Mouse (Mus musculus) neural tube, embryonic 11.5 days (tissue): Measurements from ENCODE around the gene 6430548M08Rik. TPM values are rescaled to one million over a fixed set of nuclear protein-coding genes. Genes with fewer than 3 reads are reported as not detected.
A peak's percentile ranks its signal among the peaks of the same experiment; 100 is the strongest.

ENCODE experiments used
- ATAC-seq: fragments of 200-750 bp; cut with Nextera tagmentation; 2 replicates; pipeline ENCODE4 v1.8.0; 2017; ENCODE audit warnings: moderate number of reproducible peaks, mild to moderate bottlenecking, moderate TSS enrichment, moderate library complexity; ENCODE audit not compliant: insufficient read depth, low FRiP score, low TSS enrichment
- DNase-seq: peaks from one replicate; pipeline ENCODE4 v3.0.0-alpha.2; 2015; ENCODE audit warnings: low spot score
- H3K27ac ChIP-seq: fragments of 300-500 bp; sonication (generic); 2 replicates; pipeline ENCODE4 v1.5.1; 2014; ENCODE audit warnings: low read depth, mild to moderate bottlenecking, low read length
- H3K27me3 ChIP-seq: fragments of 300-500 bp; sonication (generic); 2 replicates; pipeline ENCODE4 v1.6.1; 2014; ENCODE audit warnings: mild to moderate bottlenecking, low read length, mixed read lengths; ENCODE audit not compliant: control insufficient read depth, insufficient read depth
- H3K36me3 ChIP-seq: fragments of 300-500 bp; sonication (generic); 2 replicates; pipeline ENCODE4 v1.6.1; 2014; ENCODE audit warnings: mild to moderate bottlenecking, low read length, moderate library complexity, mixed read lengths; ENCODE audit not compliant: control insufficient read depth, insufficient read depth
- H3K4me1 ChIP-seq: fragments of 300-500 bp; sonication (generic); 2 replicates; pipeline ENCODE4 v1.6.1; 2014; ENCODE audit warnings: low read length, mixed read lengths; ENCODE audit not compliant: control insufficient read depth, insufficient read depth
- H3K4me2 ChIP-seq: fragments of 300-500 bp; sonication (generic); 2 replicates; pipeline ENCODE4 v1.6.1; 2014; ENCODE audit warnings: low read depth, mild to moderate bottlenecking, moderate library complexity
- H3K4me3 ChIP-seq: fragments of 300-500 bp; sonication (generic); 2 replicates; pipeline ENCODE4 v1.5.1; 2014; ENCODE audit warnings: low read depth, low read length
- H3K9ac ChIP-seq: fragments of 300-500 bp; sonication (generic); 2 replicates; pipeline ENCODE4 v1.6.1; 2014; ENCODE audit warnings: mild to moderate bottlenecking, low read length
- H3K9me3 ChIP-seq: fragments of 300-500 bp; sonication (generic); 2 replicates; pipeline ENCODE4 v1.6.1; 2016; ENCODE audit warnings: low read length; ENCODE audit not compliant: control insufficient read depth
- WGBS: fragments of 180-500 bp; shearing (Covaris S2); extraction: QIAGEN DNeasy Blood & Tissue Kit; methylation state at CpG from one replicate; pipeline ENCODE4 v1.1.7; 2014; 5-methylcytosine and 5-hydroxymethylcytosine counted together
- polyA plus RNA-seq: library from polyadenylated mRNA; unstranded; fragments of >200 nt; fragmentation: Nextera tagmentation; extraction: Ambion mirVana; gene quantifications from 2 replicates; pipeline ENCODE4 v1.2.1, GENCODE M21; 2014

Gene 6430548M08Rik
- polyA plus RNA-seq, 1 experiment from 2014 or later, result 13.7 TPM

- H3K9ac ChIP-seq, result peak overlapping the region; percentile 57
- H3K36me3 ChIP-seq, result no peaks in the 10 kb centered on the region
- H3K27me3 ChIP-seq, result peaks cover 15% of the 10 kb centered on the region
- H3K9me3 ChIP-seq, result no peaks in the 10 kb centered on the region
- peaks cover 5% of the 10 kb centered on the region for H3K4me1 ChIP-seq
- 4% methylated on average over 10 of the region's 10 CpGs for WGBS
- peak overlapping the region; percentile 67 for H3K27ac ChIP-seq
- ATAC-seq (peak; percentile 20; the same call in 1 of the 2 replicates), DNase-seq (no peak)
- H3K4me2 ChIP-seq, result peak overlapping the region; percentile 83
- peak overlapping the region; percentile 59 for H3K4me3 ChIP-seq
Measured at GRCm38 (mm10) chr8:120113306-120113705, 646 bp upstream of the 6430548M08Rik start.

- peak; percentile 49 for ATAC-seq
- Histone ChIP-seq H3K9me3 (no peaks in the 10 kb centered on the region), H3K9ac (peak overlapping the region; percentile 66), H3K27ac (peak overlapping the region; percentile 51), H3K4me2 (peak overlapping the region; percentile 82), H3K27me3 (peaks cover 15% of the 10 kb centered on the region), H3K36me3 (no peaks in the 10 kb centered on the region), H3K4me3 (peak overlapping the region; percentile 59), H3K4me1 (peaks cover 5% of the 10 kb centered on the region)
- peak; percentile 40 for DNase-seq
- 2% methylated on average over 45 of the region's 46 CpGs for WGBS
Measured at GRCm38 (mm10) chr8:120114315-120114841, 426 bp downstream of the 6430548M08Rik start.

- Histone ChIP-seq H3K27ac (no peak overlapping the region), H3K4me3 (no peak overlapping the region), H3K36me3 (no peaks in the 10 kb centered on the region), H3K4me2 (no peak overlapping the region), H3K4me1 (peaks cover 5% of the 10 kb centered on the region), H3K9ac (no peak overlapping the region), H3K27me3 (peaks cover 15% of the 10 kb centered on the region), H3K9me3 (no peaks in the 10 kb centered on the region)
- 69% methylated on average over 7 of the region's 7 CpGs for WGBS
- DNase-seq, result no peak
- no peak for ATAC-seq
Measured at GRCm38 (mm10) chr8:120116600-120116999, 2.6 kb downstream of the 6430548M08Rik start.

- no peak overlapping the region for H3K9ac ChIP-seq
- DNase-seq (no peak), ATAC-seq (no peak)
- H3K27me3 ChIP-seq, result peaks cover 15% of the 10 kb centered on the region
- H3K4me2 ChIP-seq, result no peak overlapping the region
- H3K4me3 ChIP-seq, result no peak overlapping the region
- H3K27ac ChIP-seq, result no peak overlapping the region
- H3K4me1 ChIP-seq, result peaks cover 4% of the 10 kb centered on the region
- H3K36me3 ChIP-seq, result no peaks in the 10 kb centered on the region
- WGBS, result 89% methylated on average over 9 of the region's 9 CpGs
- H3K9me3 ChIP-seq, result no peaks in the 10 kb centered on the region
Measured at GRCm38 (mm10) chr8:120118162-120118561, 4.2 kb downstream of the 6430548M08Rik start.

- Histone ChIP-seq H3K36me3 (no peaks in the 10 kb centered on the region), H3K4me2 (no peak overlapping the region), H3K4me3 (no peak overlapping the region), H3K4me1 (0 out of 2 replicates have a peak, but pooled peaks cover 2% of the 10 kb centered on the region), H3K27ac (no peak overlapping the region), H3K9me3 (no peaks in the 10 kb centered on the region), H3K9ac (no peak overlapping the region), H3K27me3 (peaks cover 15% of the 10 kb centered on the region)
- WGBS, result 86% methylated on average over 5 of the region's 5 CpGs
- ATAC-seq (no peak), DNase-seq (no peak)
Measured at GRCm38 (mm10) chr8:120118847-120119246, 4.9 kb downstream of the 6430548M08Rik start.

- DNase-seq (no peak), ATAC-seq (no peak)
- WGBS, result 76% methylated on average over 3 of the region's 3 CpGs
- H3K9ac ChIP-seq, result no peak overlapping the region
- no peak overlapping the region for H3K27ac ChIP-seq
- no peak overlapping the region for H3K4me2 ChIP-seq
- 0 out of 2 replicates have a peak, but pooled peaks cover under 1% of the 10 kb centered on the region for H3K4me1 ChIP-seq
- H3K4me3 ChIP-seq, result no peak overlapping the region
- H3K27me3 ChIP-seq, result peaks cover 12% of the 10 kb centered on the region
- no peaks in the 10 kb centered on the region for H3K36me3 ChIP-seq
- H3K9me3 ChIP-seq, result no peaks in the 10 kb centered on the region
Measured at GRCm38 (mm10) chr8:120119429-120119828, 5.5 kb downstream of the 6430548M08Rik start.

- H3K9ac ChIP-seq, result no peak overlapping the region
- peaks cover 10% of the 10 kb centered on the region; the same call in 1 of the 2 replicates for H3K27me3 ChIP-seq
- no peaks in the 10 kb centered on the region for H3K9me3 ChIP-seq
- no peak overlapping the region for H3K27ac ChIP-seq
- ATAC-seq, result no peak
- H3K36me3 ChIP-seq, result no peaks in the 10 kb centered on the region
- no peak for DNase-seq
- H3K4me1 ChIP-seq, result peaks cover 3% of the 10 kb centered on the region; the same call in 1 of the 2 replicates
- no peak overlapping the region for H3K4me2 ChIP-seq
- 84% methylated on average over 6 of the region's 6 CpGs for WGBS
- no peak overlapping the region for H3K4me3 ChIP-seq
Measured at GRCm38 (mm10) chr8:120119931-120120330, 6.0 kb downstream of the 6430548M08Rik start.

- no peaks in the 10 kb centered on the region for H3K36me3 ChIP-seq
- 64% methylated on average over 5 of the region's 5 CpGs for WGBS
- ATAC-seq, result no peak
Measured at GRCm38 (mm10) chr8:120120951-120121350, 7.0 kb downstream of the 6430548M08Rik start.

GRCm38 (mm10) chr8:120124261-120124660 is 10.3 kb downstream of the 6430548M08Rik start:
- peaks cover 6% of the 10 kb centered on the region; the same call in 1 of the 2 replicates for H3K4me1 ChIP-seq
- H3K36me3 ChIP-seq, result no peaks in the 10 kb centered on the region
- no peaks in the 10 kb centered on the region for H3K27me3 ChIP-seq
- H3K9ac ChIP-seq, result no peak overlapping the region
- no peaks in the 10 kb centered on the region for H3K9me3 ChIP-seq
- WGBS, result 55% methylated on average over 6 of the region's 6 CpGs
- no peak for DNase-seq
- no peak overlapping the region for H3K27ac ChIP-seq
- H3K4me3 ChIP-seq, result no peak overlapping the region
- H3K4me2 ChIP-seq, result no peak overlapping the region
- no peak for ATAC-seq

More at GRCm38 (mm10) chr8:120120951-120121350, 7.0 kb downstream of the 6430548M08Rik start:
- no peaks in the 10 kb centered on the region for H3K9me3 ChIP-seq
- H3K4me3 ChIP-seq, result no peak overlapping the region
- no peak overlapping the region for H3K9ac ChIP-seq
- H3K4me1 ChIP-seq, result peaks cover 4% of the 10 kb centered on the region; the same call in 1 of the 2 replicates
- H3K27me3 ChIP-seq, result peaks cover 1% of the 10 kb centered on the region; the same call in 1 of the 2 replicates
- no peak overlapping the region for H3K27ac ChIP-seq
- H3K4me2 ChIP-seq, result no peak overlapping the region
- DNase-seq, result no peak
